Mouse (Mus musculus) kidney, adult 2 months (tissue): ENCODE data around the gene Il2.

Source experiments
- CTCF ChIP-seq: fragments of 200-500 bp; conservative IDR thresholded peaks from 2 replicates; pipeline ENCODE4 v1.5.1; 2011; ENCODE audit warnings: low read depth, mild to moderate bottlenecking, control low read depth, low read length, moderate library complexity, mixed read lengths; ENCODE audit not compliant: insufficient read depth, insufficient read length
- POLR2A ChIP-seq: fragments of 200-500 bp; IDR thresholded peaks from one replicate; pipeline ENCODE4 v1.6.1; 2011; ENCODE audit warnings: low read depth, low read length, control low read depth

- TF ChIP-seq CTCF (no peak), POLR2A (no peak)
Measured at GRCm38 (mm10) chr3:37126162-37126561, 403 bp upstream of the Il2 start.
